Mouse (Mus musculus): Measurements from ENCODE around the gene Crp.

DNA sequence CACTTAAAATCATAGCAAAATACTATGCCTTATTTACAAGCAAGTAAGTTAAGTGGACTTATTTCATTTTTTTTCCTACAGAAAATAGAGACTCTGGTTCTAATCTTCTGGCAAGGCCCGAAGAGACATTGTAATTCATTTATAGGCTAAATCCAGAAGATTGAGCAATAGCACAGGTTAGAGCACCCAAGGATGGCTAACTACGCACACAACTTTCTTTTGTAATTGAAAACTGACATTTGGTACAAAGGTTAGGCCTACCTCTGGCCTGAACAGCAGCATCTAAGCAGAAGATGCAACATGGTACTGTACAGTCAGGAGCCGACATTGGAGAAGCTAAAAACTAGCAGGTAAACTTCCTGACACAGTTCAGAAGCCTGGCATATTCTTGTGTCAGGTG is 4.0 kb downstream of the Crp start:
- TF ChIP-seq CTCF (IDR thresholded peaks at IDR 0.05; ENCODE audit: borderline replicate concordance, insufficient read depth, low read length) (no peak), POLR2A (IDR thresholded peaks at IDR 0.05; ENCODE audit: low read depth, low read length) (no peak)

All from embryonic fibroblast, embryonic 13.5 days (primary cell).